Mouse (Mus musculus) testis, adult 2 months (tissue): ENCODE measurements at regions not wholly inside any gene's neighbourhood (a gene's known extent, or its start where the extent isn't known, plus 50 kb on each side); places are given as distances from the start of the nearest gene placed in this dataset.
"Not testable (repeated sequence)": the region's sequence is repeated elsewhere in the genome, so short reads cannot be mapped to it uniquely, and the experiment has no call there.

Source experiments
- H3K27ac ChIP-seq: fragments of 200-500 bp; 2 replicates; pipeline ENCODE4 v1.5.1; 2012; ENCODE audit warnings: low read depth, low read length; ENCODE audit not compliant: control insufficient read depth, insufficient read depth
- H3K27me3 ChIP-seq: fragments of 200-500 bp; 2 replicates; pipeline ENCODE4 v1.6.1; 2012; ENCODE audit warnings: mild to moderate bottlenecking, low read length, moderate library complexity; ENCODE audit not compliant: control insufficient read depth, insufficient read depth
- H3K36me3 ChIP-seq: fragments of 200-500 bp; 2 replicates; pipeline ENCODE4 v1.6.1; 2012; ENCODE audit warnings: mild to moderate bottlenecking, low read length; ENCODE audit not compliant: control insufficient read depth, insufficient read depth
- H3K4me1 ChIP-seq: fragments of 200-500 bp; 2 replicates; pipeline ENCODE4 v1.6.1; 2012; ENCODE audit warnings: low read length; ENCODE audit not compliant: control insufficient read depth, insufficient read depth
- H3K4me3 ChIP-seq: fragments of 200-500 bp; 2 replicates; pipeline ENCODE4 v1.5.1; 2012; ENCODE audit warnings: low read depth, mild to moderate bottlenecking, low read length, moderate library complexity, mixed read lengths; ENCODE audit not compliant: control insufficient read depth
- CTCF ChIP-seq: fragments of 200-500 bp; IDR thresholded peaks from 2 replicates; pipeline ENCODE4 v1.5.1; 2012; ENCODE audit warnings: low read depth, mild to moderate bottlenecking, inconsistent platforms, low read length, moderate library complexity; ENCODE audit not compliant: control insufficient read depth, insufficient read depth, insufficient replicate concordance
- POLR2A ChIP-seq: fragments of 200-500 bp; IDR thresholded peaks from 2 replicates; pipeline ENCODE4 v1.6.1; 2012; ENCODE audit warnings: low read depth, mild to moderate bottlenecking, inconsistent platforms, low read length, moderate library complexity; ENCODE audit not compliant: control insufficient read depth

GRCm38 (mm10) chr17:63719771-63720170, 143.1 kb upstream of the Fer start:
- no peak for TF ChIP-seq POLR2A
- no peak for TF ChIP-seq CTCF
- Histone ChIP-seq H3K36me3 (no peaks in the 10 kb centered on the region), H3K27ac (no peak overlapping the region), H3K4me1 (no peaks in the 10 kb centered on the region), H3K27me3 (no peaks in the 10 kb centered on the region), H3K4me3 (no peak overlapping the region)

DNA sequence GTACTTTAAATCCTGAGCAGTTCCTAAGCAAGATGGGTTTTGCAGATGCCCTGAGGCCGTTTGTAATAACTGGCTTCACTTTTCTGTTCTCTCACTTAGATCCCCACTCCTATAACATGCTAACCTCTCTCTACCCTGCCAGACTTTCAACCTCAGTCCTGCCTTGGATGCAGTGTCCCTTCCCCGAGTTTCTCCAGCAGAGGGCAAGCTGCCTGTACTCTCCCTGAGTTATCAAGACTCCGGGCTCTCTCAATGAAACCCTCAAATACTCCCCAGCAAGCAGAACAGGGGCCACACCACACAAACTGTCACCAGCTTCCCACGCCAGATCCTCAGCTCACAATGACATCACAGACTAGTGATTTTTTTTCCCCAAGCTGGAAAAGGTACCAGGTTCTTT, 142.0 kb upstream of the Fer start:
- Histone ChIP-seq H3K4me1 (no peaks in the 10 kb centered on the region), H3K4me3 (no peak overlapping the region), H3K27ac (no peak overlapping the region), H3K36me3 (no peaks in the 10 kb centered on the region), H3K27me3 (no peaks in the 10 kb centered on the region)
- TF ChIP-seq CTCF (no peak), POLR2A (no peak)

GRCm38 (mm10) chr17:63722434-63723004, 140.3 kb upstream of the Fer start:
- H3K27me3 ChIP-seq = no peaks in the 10 kb centered on the region
- TF ChIP-seq CTCF = no peak
- TF ChIP-seq POLR2A = no peak
- H3K27ac ChIP-seq = no peak overlapping the region

GRCm38 (mm10) chr17:63738206-63738605, 124.7 kb upstream of the Fer start:
- H3K4me1 ChIP-seq = no peaks in the 10 kb centered on the region
- no peak overlapping the region for H3K27ac ChIP-seq
- no peak for TF ChIP-seq CTCF
- no peak for TF ChIP-seq POLR2A
- H3K4me3 ChIP-seq = no peak overlapping the region
- no peaks in the 10 kb centered on the region for H3K27me3 ChIP-seq
- H3K36me3 ChIP-seq = no peaks in the 10 kb centered on the region

More at GRCm38 (mm10) chr17:63722434-63723004, 140.3 kb upstream of the Fer start:
- no peaks in the 10 kb centered on the region for H3K4me1 ChIP-seq
- no peaks in the 10 kb centered on the region for H3K36me3 ChIP-seq
- no peak overlapping the region for H3K4me3 ChIP-seq

DNA sequence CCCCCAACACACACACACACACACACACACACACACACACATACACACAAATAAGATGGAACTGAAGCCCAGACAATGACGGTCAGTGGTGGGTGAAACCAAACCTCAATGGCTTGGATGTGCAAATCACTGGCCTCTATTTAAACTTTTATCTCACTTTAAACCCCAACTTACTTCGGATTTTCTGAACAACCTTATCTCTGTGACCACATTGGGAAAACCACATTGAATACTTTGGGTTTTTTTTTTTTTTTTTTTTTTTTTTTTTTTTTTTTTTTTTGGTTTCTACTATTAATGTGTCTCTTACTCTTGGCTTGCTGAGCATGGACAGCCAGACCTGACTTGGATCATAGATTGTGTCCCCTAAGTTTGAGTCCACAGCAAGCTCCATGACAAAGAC, 123.2 kb upstream of the Fer start:
- no peak overlapping the region for H3K4me3 ChIP-seq
- no peaks in the 10 kb centered on the region for H3K27me3 ChIP-seq
- TF ChIP-seq CTCF (no peak), POLR2A (no peak)
- no peaks in the 10 kb centered on the region for H3K4me1 ChIP-seq
- no peaks in the 10 kb centered on the region for H3K36me3 ChIP-seq
- no peak overlapping the region for H3K27ac ChIP-seq

- H3K27me3 ChIP-seq, H3K4me3 ChIP-seq, H3K36me3 ChIP-seq, H3K27ac ChIP-seq, H3K4me1 ChIP-seq: not testable (repeated sequence)
Observed at GRCm38 (mm10) chr17:63749257-63749656, 113.6 kb upstream of the Fer start.

DNA sequence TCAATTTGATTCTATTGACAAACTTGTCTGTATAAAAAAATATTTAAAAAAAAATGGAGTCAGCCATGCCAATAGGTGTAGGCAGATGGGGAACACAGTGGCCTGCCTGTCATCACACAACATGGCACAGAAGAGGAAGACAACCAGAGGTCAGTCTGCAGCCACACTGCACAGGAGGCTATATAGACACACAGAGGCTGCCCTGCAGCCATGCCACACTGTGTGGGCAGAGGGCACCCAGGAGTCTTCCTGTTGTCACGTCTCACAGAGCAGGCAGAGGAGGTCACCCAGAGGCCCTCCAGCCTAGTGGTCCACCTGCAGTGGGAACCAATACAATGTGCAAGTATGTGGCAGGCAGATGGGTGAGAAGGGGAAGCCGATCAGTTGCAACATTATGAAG, 108.5 kb upstream of the Fer start:
- no peak overlapping the region for H3K27ac ChIP-seq
- no peak for TF ChIP-seq POLR2A
- no peak for TF ChIP-seq CTCF
- H3K4me1 ChIP-seq = no peaks in the 10 kb centered on the region
- no peak overlapping the region for H3K4me3 ChIP-seq
- no peaks in the 10 kb centered on the region for H3K36me3 ChIP-seq
- no peaks in the 10 kb centered on the region for H3K27me3 ChIP-seq
